Mouse (Mus musculus): ENCODE data around the gene Rnf212.

DNA sequence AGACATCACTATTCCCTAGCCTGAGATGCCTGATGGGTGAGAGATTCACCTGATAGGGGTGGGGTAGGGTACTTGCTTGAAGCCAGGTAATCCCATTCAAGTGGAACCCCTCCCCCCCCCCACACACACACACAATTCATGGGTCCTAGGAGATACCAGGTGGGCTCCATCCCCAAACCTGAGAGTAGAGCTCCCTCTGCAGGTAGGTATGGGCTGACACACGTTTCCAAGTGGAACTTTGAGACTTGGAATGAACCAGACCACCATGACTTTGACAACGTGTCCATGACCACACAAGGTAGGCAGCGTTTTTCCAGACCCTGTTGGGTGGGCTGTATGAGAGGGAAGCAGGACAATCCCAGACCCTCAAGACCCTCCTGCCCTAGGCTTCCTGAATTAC, 94.9 kb downstream of the Rnf212 start:
- peak; percentile 59 for TF ChIP-seq CTCF (IDR thresholded peaks at IDR 0.05; ENCODE audit: low read depth, low read length)
- TF ChIP-seq POLR2A (IDR thresholded peaks at IDR 0.05; ENCODE audit: insufficient read depth, low read length), result no peak
- TF ChIP-seq EP300 (IDR thresholded peaks at IDR 0.05; ENCODE audit: insufficient read depth, low read depth, low read length), result no peak

Measured in ES-Bruce4 (cell line).